Mouse (Mus musculus): ENCODE data around the gene Spry2. TPM values are rescaled to one million over a fixed set of nuclear protein-coding genes. Genes with fewer than 3 reads are reported as not detected.

Gene Spry2
- polyA plus RNA-seq, 1 experiment = 39.8 TPM

DNA sequence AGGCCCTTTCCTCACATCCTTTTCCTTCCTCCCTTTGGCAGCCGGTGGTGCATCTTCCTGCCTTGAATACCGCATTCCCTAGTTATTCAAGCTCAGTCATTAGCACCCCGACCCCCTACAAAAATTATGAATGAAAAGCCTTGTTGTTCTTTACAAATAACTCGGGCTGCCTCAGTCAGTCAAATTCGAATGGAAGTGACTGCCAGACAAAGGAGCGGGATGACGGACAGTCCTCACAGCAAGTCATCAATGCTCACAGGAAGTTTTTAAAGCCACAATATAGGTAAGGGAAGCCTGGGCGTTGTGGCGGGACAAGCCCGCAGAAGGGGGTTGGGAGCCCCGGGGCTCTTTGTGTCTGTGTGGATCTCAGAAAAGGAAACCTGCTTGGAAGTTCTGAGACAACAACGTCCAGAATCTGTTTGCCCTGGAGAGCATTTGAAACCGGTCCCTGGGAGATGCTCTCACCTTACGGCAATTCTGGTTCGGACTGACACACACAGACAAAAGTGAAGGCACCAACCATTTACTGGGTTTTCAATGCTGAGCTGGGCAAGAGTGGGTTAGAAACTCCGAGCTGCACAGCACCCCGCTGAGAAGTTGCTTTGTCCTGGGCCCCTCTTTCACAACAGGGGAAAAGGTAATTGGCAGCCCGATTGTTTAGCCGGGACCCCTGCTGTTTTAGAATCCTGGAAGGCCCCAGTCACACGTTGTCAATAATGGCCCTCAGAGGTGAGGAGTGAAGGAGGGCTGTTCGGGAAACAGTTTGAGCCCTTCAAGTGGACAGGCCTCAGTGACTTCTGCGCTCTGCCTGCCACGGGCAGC, 24.0 kb upstream of the Spry2 start:
- Histone ChIP-seq H3K4me1 (ENCODE audit: control insufficient read depth, insufficient read depth, low read length) (no peaks in the 10 kb centered on the region), H3K27me3 (ENCODE audit: control insufficient read depth, insufficient read depth, low read length) (no peaks in the 10 kb centered on the region), H3K4me3 (replicated peaks; ENCODE audit: insufficient read depth, low read depth, low read length) (no peak overlapping the region), H3K27ac (ENCODE audit: insufficient read depth, low read length) (no peak overlapping the region)
- WGBS = 31% methylated on average over 23 of the region's 23 CpGs
- DNase-seq = no peak
- TF ChIP-seq CTCF (IDR thresholded peaks at IDR 0.05; ENCODE audit: borderline replicate concordance, insufficient read depth, low read depth, low read length) (no peak), POLR2A (IDR thresholded peaks at IDR 0.05; ENCODE audit: borderline replicate concordance, insufficient read depth, low read length) (no peak)

DNA sequence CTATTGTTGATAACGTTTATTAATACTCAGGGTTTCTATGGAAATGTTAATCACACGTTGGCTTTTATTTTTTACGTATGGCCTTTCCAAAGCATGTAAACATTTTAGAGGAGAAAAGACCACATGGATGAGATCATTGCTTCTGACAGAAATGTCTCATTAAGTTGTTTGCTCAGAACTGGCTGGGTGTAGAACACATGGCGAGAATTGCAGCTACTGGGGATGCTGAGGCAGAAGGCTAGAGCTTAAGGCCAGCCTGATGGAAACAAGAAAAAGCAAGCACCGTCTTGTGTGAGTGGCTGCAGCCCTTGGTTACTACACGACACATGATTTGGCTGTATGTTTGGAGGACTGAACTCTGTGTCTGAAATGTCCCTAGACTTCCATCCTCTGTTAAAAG, 10.6 kb upstream of the Spry2 start:
- no peak for TF ChIP-seq CTCF (IDR thresholded peaks at IDR 0.05; ENCODE audit: borderline replicate concordance, insufficient read depth, low read depth, low read length)
- DNase-seq = no peak
- H3K4me1 ChIP-seq (ENCODE audit: control insufficient read depth, insufficient read depth, low read length) = no peaks in the 10 kb centered on the region
- H3K27me3 ChIP-seq (ENCODE audit: control insufficient read depth, insufficient read depth, low read length) = no peaks in the 10 kb centered on the region
- 74% methylated on average over 6 of the region's 6 CpGs for WGBS
- H3K4me3 ChIP-seq (replicated peaks; ENCODE audit: insufficient read depth, low read depth, low read length) = no peak overlapping the region
- no peak overlapping the region for H3K27ac ChIP-seq (ENCODE audit: insufficient read depth, low read length)

DNA sequence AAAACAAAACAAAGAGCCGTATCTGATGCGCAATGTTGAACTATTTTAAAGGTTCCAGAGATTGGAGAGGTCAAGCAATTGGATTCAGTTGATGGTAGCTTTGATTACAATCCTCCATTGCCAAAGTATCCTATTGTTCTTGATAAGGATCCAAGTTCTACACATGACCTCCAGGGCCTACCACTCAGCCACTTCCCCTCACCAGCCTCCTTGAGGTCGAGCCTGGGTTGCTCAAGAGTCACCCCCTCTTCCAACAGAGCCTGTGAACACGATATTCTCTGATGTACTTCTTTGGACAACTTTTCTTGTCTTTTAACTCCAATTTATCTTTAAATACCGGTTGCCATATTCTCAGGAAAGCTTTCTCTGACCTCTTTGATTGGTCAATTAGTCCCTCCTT, 9.3 kb upstream of the Spry2 start:
- DNase-seq = no peak
- Histone ChIP-seq H3K27ac (ENCODE audit: insufficient read depth, low read length) (no peak overlapping the region), H3K4me1 (ENCODE audit: control insufficient read depth, insufficient read depth, low read length) (no peaks in the 10 kb centered on the region), H3K4me3 (replicated peaks; ENCODE audit: insufficient read depth, low read depth, low read length) (no peak overlapping the region), H3K27me3 (ENCODE audit: control insufficient read depth, insufficient read depth, low read length) (no peaks in the 10 kb centered on the region)
- TF ChIP-seq CTCF (IDR thresholded peaks at IDR 0.05; ENCODE audit: borderline replicate concordance, insufficient read depth, low read depth, low read length) = no peak
- no peak for TF ChIP-seq POLR2A (IDR thresholded peaks at IDR 0.05; ENCODE audit: borderline replicate concordance, insufficient read depth, low read length)
- 92% methylated on average over 5 of the region's 5 CpGs for WGBS

DNA sequence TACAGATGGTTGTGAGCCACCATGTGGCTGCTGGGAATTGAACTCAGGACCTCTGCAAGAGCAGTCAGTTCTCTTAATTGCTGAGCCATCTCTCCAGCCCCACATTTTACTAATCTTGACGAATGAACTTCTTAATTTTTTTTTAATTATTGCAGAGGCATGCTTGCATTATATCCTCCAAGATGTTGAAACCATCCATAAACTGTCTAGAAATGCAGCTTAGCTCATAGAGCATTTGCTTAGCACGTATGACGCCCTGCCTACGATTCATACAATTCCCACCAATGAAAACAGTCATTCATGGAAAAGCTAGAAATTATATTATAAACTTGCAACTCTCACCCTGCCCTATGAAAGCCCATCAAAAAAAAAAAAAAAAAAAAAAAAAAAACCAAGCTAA, 8.9 kb upstream of the Spry2 start:
- no peak for DNase-seq
- TF ChIP-seq CTCF (IDR thresholded peaks at IDR 0.05; ENCODE audit: borderline replicate concordance, insufficient read depth, low read depth, low read length) = no peak
- TF ChIP-seq POLR2A (IDR thresholded peaks at IDR 0.05; ENCODE audit: borderline replicate concordance, insufficient read depth, low read length) = no peak
- no peak overlapping the region for H3K4me3 ChIP-seq (replicated peaks; ENCODE audit: insufficient read depth, low read depth, low read length)
- no peaks in the 10 kb centered on the region for H3K27me3 ChIP-seq (ENCODE audit: control insufficient read depth, insufficient read depth, low read length)
- WGBS = 97% methylated on average over 4 of the region's 4 CpGs
- no peaks in the 10 kb centered on the region for H3K4me1 ChIP-seq (ENCODE audit: control insufficient read depth, insufficient read depth, low read length)
- H3K27ac ChIP-seq (ENCODE audit: insufficient read depth, low read length) = no peak overlapping the region

DNA sequence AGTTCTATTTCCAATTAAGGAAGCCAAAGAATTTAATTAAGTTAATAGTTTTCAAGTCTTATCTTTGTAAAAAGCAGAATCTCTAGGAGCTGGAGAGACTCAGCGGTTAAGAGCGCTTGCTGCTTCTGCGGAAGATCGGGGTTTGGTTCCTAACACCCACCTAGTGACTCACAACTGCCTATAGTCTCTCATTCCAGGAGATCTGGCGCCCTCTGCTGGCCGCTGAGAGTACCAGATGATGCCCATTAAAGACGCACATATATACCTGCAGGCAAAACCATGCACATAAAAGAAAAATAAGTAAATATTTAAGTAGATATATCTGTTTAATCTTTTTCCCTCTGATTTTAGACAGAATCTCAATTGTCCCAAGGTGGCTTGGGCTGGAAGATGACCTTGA, 6.2 kb upstream of the Spry2 start:
- DNase-seq = peak; percentile 28 to 42
- 87% methylated on average over 7 of the region's 7 CpGs for WGBS
- Histone ChIP-seq H3K27ac (ENCODE audit: insufficient read depth, low read length) (no peak overlapping the region), H3K4me3 (replicated peaks; ENCODE audit: insufficient read depth, low read depth, low read length) (no peak overlapping the region), H3K27me3 (ENCODE audit: control insufficient read depth, insufficient read depth, low read length) (no peaks in the 10 kb centered on the region), H3K4me1 (ENCODE audit: control insufficient read depth, insufficient read depth, low read length) (no peaks in the 10 kb centered on the region)
- TF ChIP-seq CTCF (IDR thresholded peaks at IDR 0.05; ENCODE audit: borderline replicate concordance, insufficient read depth, low read depth, low read length) (peak; percentile 57), POLR2A (IDR thresholded peaks at IDR 0.05; ENCODE audit: borderline replicate concordance, insufficient read depth, low read length) (no peak)

DNA sequence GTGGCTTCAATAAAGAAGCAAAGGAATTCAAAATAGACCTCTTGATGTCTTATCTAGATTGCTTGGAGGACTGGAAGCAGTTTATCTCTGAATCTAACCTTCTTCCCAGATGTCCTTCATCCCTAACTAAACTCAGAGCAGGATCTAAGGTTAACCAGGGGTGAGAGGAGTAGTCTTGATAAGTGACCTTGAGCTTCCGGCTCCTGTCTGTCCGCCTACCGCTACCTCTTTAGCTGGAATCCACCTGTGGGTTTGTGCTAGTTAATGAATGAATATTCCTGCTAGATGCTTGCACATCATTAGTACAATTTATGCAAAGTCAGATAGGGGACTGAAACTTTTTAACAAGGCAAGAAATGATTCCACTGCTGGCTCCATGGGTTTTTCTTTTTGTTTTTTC, 4.2 kb upstream of the Spry2 start:
- WGBS = 98% methylated on average over 3 of the region's 3 CpGs
- no peaks in the 10 kb centered on the region for H3K4me1 ChIP-seq (ENCODE audit: control insufficient read depth, insufficient read depth, low read length)
- DNase-seq = no peak
- H3K27ac ChIP-seq (ENCODE audit: insufficient read depth, low read length) = no peak overlapping the region
- no peak for TF ChIP-seq POLR2A (IDR thresholded peaks at IDR 0.05; ENCODE audit: borderline replicate concordance, insufficient read depth, low read length)
- TF ChIP-seq CTCF (IDR thresholded peaks at IDR 0.05; ENCODE audit: borderline replicate concordance, insufficient read depth, low read depth, low read length) = no peak
- no peak overlapping the region for H3K4me3 ChIP-seq (replicated peaks; ENCODE audit: insufficient read depth, low read depth, low read length)
- H3K27me3 ChIP-seq (ENCODE audit: control insufficient read depth, insufficient read depth, low read length) = no peaks in the 10 kb centered on the region

DNA sequence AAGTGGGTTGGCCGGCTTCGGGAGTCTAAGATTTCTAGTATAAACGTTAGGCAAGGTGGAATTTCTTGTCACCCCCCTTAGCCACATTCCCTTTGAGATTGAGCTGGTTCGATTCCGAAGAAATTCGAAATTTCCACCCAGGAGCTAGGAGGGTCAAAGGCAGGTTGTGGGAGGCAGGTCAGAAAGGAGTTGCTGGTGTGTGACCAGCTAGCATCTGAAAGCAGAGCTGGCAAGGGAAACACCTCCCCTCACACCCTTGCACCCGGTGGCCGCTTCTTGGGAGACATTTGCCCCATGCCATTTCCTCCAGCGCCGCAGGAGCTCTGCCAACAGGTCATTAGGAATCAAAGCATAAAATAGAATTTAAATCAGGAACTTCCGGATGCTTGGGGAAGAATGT, 2.5 kb upstream of the Spry2 start:
- 16% methylated on average over 11 of the region's 11 CpGs for WGBS
- DNase-seq = no peak
- TF ChIP-seq POLR2A (IDR thresholded peaks at IDR 0.05; ENCODE audit: borderline replicate concordance, insufficient read depth, low read length) (no peak), CTCF (IDR thresholded peaks at IDR 0.05; ENCODE audit: borderline replicate concordance, insufficient read depth, low read depth, low read length) (no peak)

More for the DNA sequence above, 2.5 kb upstream of the Spry2 start:
- peak overlapping the region; percentile 95 for H3K4me3 ChIP-seq (replicated peaks; ENCODE audit: insufficient read depth, low read depth, low read length)
- peak overlapping the region; percentile 17; the same call in 1 of the 2 replicates for H3K27ac ChIP-seq (ENCODE audit: insufficient read depth, low read length)
- no peaks in the 10 kb centered on the region for H3K4me1 ChIP-seq (ENCODE audit: control insufficient read depth, insufficient read depth, low read length)
- H3K27me3 ChIP-seq (ENCODE audit: control insufficient read depth, insufficient read depth, low read length) = no peaks in the 10 kb centered on the region

Data from cerebellum, adult 2 months (tissue).